Mouse (Mus musculus): Measurements from ENCODE around the gene Kiz. TPM values are rescaled to one million over a fixed set of nuclear protein-coding genes. Genes with fewer than 3 reads are reported as not detected.

The Kiz gene
- polyA plus RNA-seq, 2 experiments: 19.8 to 27.8 TPM

DNA sequence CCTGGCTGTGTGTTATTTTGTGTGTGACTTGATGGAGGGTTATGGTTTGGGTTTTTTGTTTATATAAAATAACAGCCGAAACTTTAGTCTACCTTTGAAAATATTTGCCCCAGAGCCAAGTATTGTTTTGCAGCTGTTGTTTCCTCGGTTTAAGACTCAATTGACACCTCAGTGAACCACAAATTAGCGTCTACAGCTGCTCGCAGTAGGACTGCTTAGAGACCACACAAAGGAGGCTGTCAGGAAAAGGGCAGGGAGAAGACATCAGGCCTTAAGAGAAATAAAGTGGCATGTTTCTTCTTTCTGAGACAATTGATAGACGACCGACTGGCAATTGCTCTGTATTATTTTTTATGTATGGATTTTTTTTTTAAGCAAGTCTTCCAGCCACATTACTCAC lies 100.7 kb downstream of the Kiz start:
- Histone ChIP-seq H3K9ac (ENCODE audit: low read depth, low read length, severe bottlenecking) (no peak overlapping the region), H3K27me3 (ENCODE audit: control insufficient read depth, insufficient read depth, low read length) (no peaks in the 10 kb centered on the region), H3K4me3 (replicated peaks; ENCODE audit: low read length) (no peak overlapping the region), H3K27ac (replicated peaks; ENCODE audit: low read depth, low read length) (no peak overlapping the region), H3K4me1 (ENCODE audit: control insufficient read depth, insufficient read depth, low read length) (no peaks in the 10 kb centered on the region), H3K9me3 (ENCODE audit: control insufficient read depth, low read length) (no peaks in the 10 kb centered on the region), H3K36me3 (ENCODE audit: control insufficient read depth, insufficient read depth, low read length) (0 out of 2 replicates have a peak, but pooled peaks cover 2% of the 10 kb centered on the region), H3K4me2 (replicated peaks; ENCODE audit: low read depth, low read length, severe bottlenecking) (no peak overlapping the region)
- DNase-seq (ENCODE audit: low spot score): no peak
- ATAC-seq (ENCODE audit: low FRiP score, low read depth): no peak
- WGBS: 41% methylated on average over 6 of the region's 6 CpGs
- TF ChIP-seq POLR2A (IDR thresholded peaks at IDR 0.05; ENCODE audit: borderline replicate concordance, extremely low read depth, insufficient read depth, insufficient read length): no peak

DNA sequence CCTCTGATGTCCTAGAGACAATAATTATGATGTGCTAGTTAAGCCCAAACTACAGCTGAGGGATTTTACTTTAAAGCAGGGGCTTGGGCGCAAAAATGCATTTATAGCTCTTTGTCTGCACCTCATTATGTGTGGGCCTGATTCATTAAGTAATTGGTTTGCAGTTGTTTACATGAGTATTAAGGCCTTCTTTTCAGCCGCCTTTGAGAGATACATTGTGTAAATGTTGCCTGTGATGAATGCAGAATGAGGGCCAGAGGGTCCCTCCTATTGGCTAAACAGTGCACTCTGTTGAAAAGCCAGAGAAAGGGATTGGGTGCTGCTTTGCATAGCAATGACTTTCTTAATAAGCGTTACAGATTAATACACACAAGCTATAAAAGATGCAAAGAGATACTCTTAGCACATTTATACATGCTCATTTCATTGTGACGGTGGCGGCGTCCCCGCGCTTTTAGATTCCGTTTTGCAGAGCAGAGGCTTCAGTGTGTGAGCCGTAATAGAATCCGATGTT lies 102.8 kb downstream of the Kiz start:
- no peak for ATAC-seq (ENCODE audit: low FRiP score, low read depth)

DNA sequence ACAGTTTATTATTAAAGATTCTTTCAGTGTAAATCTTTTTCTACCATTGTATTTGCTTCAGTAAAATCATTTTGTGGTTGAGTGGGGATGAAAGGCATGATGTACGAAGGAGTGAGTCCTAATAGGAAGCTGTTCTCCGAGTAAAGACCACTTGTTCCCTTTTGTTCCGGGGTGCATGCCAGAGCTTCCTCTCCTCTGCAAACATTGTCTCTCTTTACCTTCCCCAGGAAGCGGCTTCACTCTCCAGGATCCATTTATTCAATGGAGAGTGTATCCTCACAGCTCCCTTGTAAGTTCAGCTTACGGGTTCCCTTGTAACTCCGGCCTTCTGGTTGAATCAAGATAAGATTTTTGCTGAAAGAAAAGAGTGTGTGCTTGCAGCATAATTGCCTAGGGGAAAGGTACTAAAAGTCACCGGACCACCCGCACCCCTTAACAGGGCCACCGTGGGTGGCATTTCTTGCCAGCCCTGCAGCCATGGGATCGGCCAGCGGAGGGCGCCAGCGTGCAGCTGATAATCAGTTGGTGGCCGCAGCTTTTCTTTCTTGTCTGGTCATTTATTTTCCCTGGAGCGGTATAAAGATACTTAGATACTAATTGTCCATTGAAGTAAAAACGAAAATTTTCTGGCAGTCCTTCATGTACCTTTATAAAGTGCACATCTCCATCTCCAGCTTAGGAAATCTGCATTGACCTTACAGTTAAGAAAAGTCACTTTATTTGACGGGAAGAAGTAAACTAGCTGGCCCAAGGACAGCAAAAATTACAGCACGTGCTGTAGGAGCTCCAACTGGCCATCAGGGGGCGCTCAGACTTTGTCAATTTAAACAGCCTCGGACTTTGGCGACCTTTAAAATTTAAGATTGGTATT lies 103.5 kb downstream of the Kiz start:
- no peaks in the 10 kb centered on the region for H3K27me3 ChIP-seq (ENCODE audit: control insufficient read depth, insufficient read depth, low read length)
- WGBS: 1% methylated on average over 21 of the region's 21 CpGs
- H3K9me3 ChIP-seq (ENCODE audit: control insufficient read depth, low read length): no peaks in the 10 kb centered on the region
- peak overlapping the region; percentile 46 for H3K4me2 ChIP-seq (replicated peaks; ENCODE audit: low read depth, low read length, severe bottlenecking)
- no peak for TF ChIP-seq POLR2A (IDR thresholded peaks at IDR 0.05; ENCODE audit: borderline replicate concordance, extremely low read depth, insufficient read depth, insufficient read length)
- no peaks in the 10 kb centered on the region for H3K36me3 ChIP-seq (ENCODE audit: control insufficient read depth, insufficient read depth, low read length)
- DNase-seq (ENCODE audit: low spot score): peak; percentile 75
- ATAC-seq (ENCODE audit: low FRiP score, low read depth): peak; percentile 78
- peak overlapping the region; percentile 27 for H3K4me3 ChIP-seq (replicated peaks; ENCODE audit: low read length)
- H3K27ac ChIP-seq (replicated peaks; ENCODE audit: low read depth, low read length): no peak overlapping the region
- H3K4me1 ChIP-seq (ENCODE audit: control insufficient read depth, insufficient read depth, low read length): no peaks in the 10 kb centered on the region
- H3K9ac ChIP-seq (ENCODE audit: low read depth, low read length, severe bottlenecking): peak overlapping the region; percentile 28; the same call in 1 of the 2 replicates

More for the DNA sequence above, 102.8 kb downstream of the Kiz start:
- Histone ChIP-seq H3K4me2 (replicated peaks; ENCODE audit: low read depth, low read length, severe bottlenecking) (peak overlapping the region; percentile 46), H3K4me1 (ENCODE audit: control insufficient read depth, insufficient read depth, low read length) (no peaks in the 10 kb centered on the region), H3K4me3 (replicated peaks; ENCODE audit: low read length) (peak overlapping the region; percentile 27), H3K27me3 (ENCODE audit: control insufficient read depth, insufficient read depth, low read length) (no peaks in the 10 kb centered on the region), H3K9me3 (ENCODE audit: control insufficient read depth, low read length) (no peaks in the 10 kb centered on the region), H3K27ac (replicated peaks; ENCODE audit: low read depth, low read length) (no peak overlapping the region), H3K36me3 (ENCODE audit: control insufficient read depth, insufficient read depth, low read length) (no peaks in the 10 kb centered on the region), H3K9ac (ENCODE audit: low read depth, low read length, severe bottlenecking) (0 out of 2 replicates have a peak overlapping the region, but pooled peaks have one; percentile 28)
- no peak for DNase-seq (ENCODE audit: low spot score)
- WGBS: 22% methylated on average over 11 of the region's 11 CpGs
- no peak for TF ChIP-seq POLR2A (IDR thresholded peaks at IDR 0.05; ENCODE audit: borderline replicate concordance, extremely low read depth, insufficient read depth, insufficient read length)

DNA sequence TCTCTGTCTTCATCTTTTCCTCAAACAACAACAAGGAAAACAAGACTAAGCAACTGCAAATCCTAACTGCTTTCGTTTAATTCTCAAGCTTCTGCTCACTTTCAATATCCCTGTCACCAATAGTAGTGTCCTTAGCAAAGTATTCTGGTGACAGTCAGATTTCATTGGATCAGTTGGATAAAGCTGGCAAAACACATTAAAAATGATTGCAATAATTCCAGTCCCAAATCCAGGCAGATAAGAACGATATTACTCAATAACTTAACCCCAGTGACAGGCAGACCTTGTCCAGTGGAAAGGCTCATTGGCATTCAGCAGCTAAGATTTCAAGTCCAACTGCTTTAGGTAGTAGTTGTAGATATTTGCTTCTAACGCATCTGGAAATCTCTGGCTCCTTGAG lies 119.4 kb downstream of the Kiz start:
- no peaks in the 10 kb centered on the region for H3K9me3 ChIP-seq (ENCODE audit: control insufficient read depth, low read length)
- no peaks in the 10 kb centered on the region for H3K27me3 ChIP-seq (ENCODE audit: control insufficient read depth, insufficient read depth, low read length)
- no peaks in the 10 kb centered on the region for H3K36me3 ChIP-seq (ENCODE audit: control insufficient read depth, insufficient read depth, low read length)
- ATAC-seq (ENCODE audit: low FRiP score, low read depth) (no peak), DNase-seq (ENCODE audit: low spot score) (no peak)
- 76% methylated on average over 3 of the region's 3 CpGs for WGBS
- H3K4me2 ChIP-seq (replicated peaks; ENCODE audit: low read depth, low read length, severe bottlenecking): no peak overlapping the region
- no peak for TF ChIP-seq POLR2A (IDR thresholded peaks at IDR 0.05; ENCODE audit: borderline replicate concordance, extremely low read depth, insufficient read depth, insufficient read length)
- no peak overlapping the region for H3K9ac ChIP-seq (ENCODE audit: low read depth, low read length, severe bottlenecking)
- no peaks in the 10 kb centered on the region for H3K4me1 ChIP-seq (ENCODE audit: control insufficient read depth, insufficient read depth, low read length)
- H3K27ac ChIP-seq (replicated peaks; ENCODE audit: low read depth, low read length): no peak overlapping the region
- H3K4me3 ChIP-seq (replicated peaks; ENCODE audit: low read length): no peak overlapping the region

DNA sequence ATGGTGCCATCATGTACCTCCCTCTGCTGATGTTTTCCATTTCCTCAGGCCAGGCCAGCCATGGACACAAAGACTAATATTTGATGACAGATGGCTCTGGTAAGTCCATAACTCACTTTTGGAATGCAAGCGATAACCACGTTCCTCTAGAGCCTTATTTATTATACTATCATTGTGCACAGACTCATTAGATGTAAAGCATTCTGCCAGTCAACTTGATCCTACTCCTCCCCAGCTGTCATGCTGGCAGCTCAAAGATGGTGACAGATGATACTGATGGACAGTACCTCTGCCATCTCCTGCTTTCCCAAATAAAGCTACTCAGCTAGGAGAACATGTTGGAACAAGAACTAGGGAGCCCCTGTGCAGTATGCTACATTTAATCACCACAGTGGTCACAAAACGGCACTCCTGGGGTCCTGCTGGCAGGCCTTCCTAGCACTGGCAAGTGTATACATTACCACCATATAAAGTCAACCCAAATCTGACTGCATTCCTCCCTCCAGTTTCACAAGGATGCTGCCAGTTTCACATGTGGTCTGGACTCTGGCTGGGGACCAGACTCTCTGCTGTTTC lies 119.9 kb downstream of the Kiz start:
- H3K4me3 ChIP-seq (replicated peaks; ENCODE audit: low read length): no peak overlapping the region
- no peaks in the 10 kb centered on the region for H3K9me3 ChIP-seq (ENCODE audit: control insufficient read depth, low read length)
- H3K36me3 ChIP-seq (ENCODE audit: control insufficient read depth, insufficient read depth, low read length): no peaks in the 10 kb centered on the region
- no peak for DNase-seq (ENCODE audit: low spot score)
- WGBS: 61% methylated on average over 3 of the region's 3 CpGs
- no peaks in the 10 kb centered on the region for H3K4me1 ChIP-seq (ENCODE audit: control insufficient read depth, insufficient read depth, low read length)
- no peak overlapping the region for H3K27ac ChIP-seq (replicated peaks; ENCODE audit: low read depth, low read length)
- ATAC-seq (ENCODE audit: low FRiP score, low read depth): no peak
- TF ChIP-seq POLR2A (IDR thresholded peaks at IDR 0.05; ENCODE audit: borderline replicate concordance, extremely low read depth, insufficient read depth, insufficient read length): no peak
- H3K27me3 ChIP-seq (ENCODE audit: control insufficient read depth, insufficient read depth, low read length): no peaks in the 10 kb centered on the region
- no peak overlapping the region for H3K4me2 ChIP-seq (replicated peaks; ENCODE audit: low read depth, low read length, severe bottlenecking)
- H3K9ac ChIP-seq (ENCODE audit: low read depth, low read length, severe bottlenecking): no peak overlapping the region
